Mouse (Mus musculus) embryonic facial prominence, embryonic 14.5 days (tissue): ENCODE results near the gene Mlana. TPM values are rescaled to one million over a fixed set of nuclear protein-coding genes. Genes with fewer than 3 reads are reported as not detected.

ENCODE experiments used
- ATAC-seq: fragments of 200-750 bp; cut with Nextera tagmentation; 2 replicates; pipeline ENCODE4 v1.8.0; 2017; ENCODE audit warnings: low read depth, moderate number of reproducible peaks, moderate TSS enrichment
- DNase-seq: peaks from one replicate; pipeline ENCODE4 v3.0.0-alpha.2; 2015; ENCODE audit warnings: low spot score
- H3K27ac ChIP-seq: fragments of 300-500 bp; sonication (generic); replicated peaks from 2 replicates; pipeline ENCODE4 v1.5.1; 2014; ENCODE audit warnings: low read depth, mild to moderate bottlenecking, low read length, moderate library complexity
- H3K27me3 ChIP-seq: fragments of 300-500 bp; sonication (generic); replicated peaks from 2 replicates; pipeline ENCODE4 v1.6.1; 2014; ENCODE audit warnings: low read length; ENCODE audit not compliant: control insufficient read depth, insufficient read depth
- H3K36me3 ChIP-seq: fragments of 300-500 bp; sonication (generic); 2 replicates; pipeline ENCODE4 v1.6.1; 2014; ENCODE audit warnings: low read length, mixed read lengths; ENCODE audit not compliant: control insufficient read depth, insufficient read depth
- H3K4me1 ChIP-seq: fragments of 300-500 bp; sonication (generic); 2 replicates; pipeline ENCODE4 v1.6.1; 2014; ENCODE audit warnings: antibody characterized with exemption, low read length; ENCODE audit not compliant: control insufficient read depth, insufficient read depth
- H3K4me2 ChIP-seq: fragments of 300-500 bp; sonication (generic); 2 replicates; pipeline ENCODE4 v1.6.1; 2014; ENCODE audit warnings: low read depth, mild to moderate bottlenecking, low read length, moderate library complexity, mixed read lengths
- H3K4me3 ChIP-seq: fragments of 300-500 bp; sonication (generic); 2 replicates; pipeline ENCODE4 v1.5.1; 2014; ENCODE audit warnings: low read depth, mild to moderate bottlenecking, low read length
- H3K9ac ChIP-seq: fragments of 300-500 bp; sonication (generic); 2 replicates; pipeline ENCODE4 v1.6.1; 2014; ENCODE audit warnings: low read depth, mild to moderate bottlenecking, low read length, moderate library complexity, mixed read lengths
- H3K9me3 ChIP-seq: fragments of 300-500 bp; sonication (generic); 2 replicates; pipeline ENCODE4 v1.6.1; 2016; ENCODE audit warnings: low read length; ENCODE audit not compliant: control insufficient read depth
- WGBS: fragments of 180-500 bp; shearing (Covaris S2); extraction: QIAGEN DNeasy Blood & Tissue Kit; methylation state at CpG from one replicate; pipeline ENCODE4 v1.1.7; 2014; 5-methylcytosine and 5-hydroxymethylcytosine counted together
- polyA plus RNA-seq: library from polyadenylated mRNA; unstranded; fragments of >200 nt; fragmentation: Nextera tagmentation; extraction: Ambion mirVana; gene quantifications from 2 replicates; pipeline ENCODE4 v1.2.1, GENCODE M21; 2014

Gene Mlana
- polyA plus RNA-seq, 1 experiment from 2014 or later: 1.9 TPM

DNA sequence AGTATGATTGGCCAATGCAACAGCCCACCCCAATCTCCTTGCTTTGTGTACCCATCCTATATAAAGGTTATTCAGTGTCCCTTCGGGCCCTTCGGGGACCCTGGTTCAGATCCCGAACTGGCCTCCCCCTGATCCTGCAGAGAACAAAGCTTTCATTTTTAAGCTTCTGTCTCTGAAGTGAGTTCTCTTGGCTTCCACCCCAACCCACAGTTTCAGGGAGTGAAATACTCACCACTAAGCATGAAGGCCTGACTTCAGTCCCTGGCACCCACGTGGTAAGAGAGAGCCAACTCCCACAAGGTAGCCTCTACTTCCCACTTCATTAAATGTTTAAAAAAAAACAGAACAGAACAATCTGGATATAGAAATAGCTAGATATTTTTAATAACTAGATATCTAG, 38.8 kb upstream of the Mlana start:
- no peak for DNase-seq
- Histone ChIP-seq H3K4me2 (no peak overlapping the region), H3K4me3 (no peak overlapping the region), H3K36me3 (no peaks in the 10 kb centered on the region), H3K9ac (no peak overlapping the region), H3K4me1 (no peaks in the 10 kb centered on the region), H3K27ac (no peak overlapping the region), H3K27me3 (no peaks in the 10 kb centered on the region), H3K9me3 (no peaks in the 10 kb centered on the region)
- 87% methylated on average over 4 of the region's 4 CpGs for WGBS
- ATAC-seq: no peak

DNA sequence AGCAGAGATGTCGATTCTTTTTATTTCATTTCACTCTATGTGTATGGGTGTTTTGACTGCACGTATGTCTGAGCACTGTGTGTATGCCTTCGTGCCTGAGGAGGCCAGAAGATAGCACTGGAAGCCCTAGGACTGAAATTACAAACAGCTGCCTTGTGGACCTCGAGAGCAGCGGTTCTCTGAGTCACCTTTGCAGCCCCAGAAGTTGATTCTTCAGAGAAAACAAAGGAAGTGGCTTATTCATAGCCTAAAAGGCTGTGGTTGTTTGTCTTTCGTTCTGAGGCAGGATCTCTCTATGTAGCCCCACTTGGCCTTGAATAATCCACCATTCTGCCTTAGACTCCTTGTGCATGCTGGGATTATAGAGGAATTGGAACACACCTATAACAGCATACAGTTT, 37.9 kb upstream of the Mlana start:
- Histone ChIP-seq H3K4me1 (no peaks in the 10 kb centered on the region), H3K4me3 (no peak overlapping the region), H3K36me3 (no peaks in the 10 kb centered on the region), H3K27me3 (no peaks in the 10 kb centered on the region), H3K9me3 (no peaks in the 10 kb centered on the region), H3K27ac (no peak overlapping the region), H3K9ac (no peak overlapping the region), H3K4me2 (no peak overlapping the region)
- 45% methylated on average over 6 of the region's 6 CpGs for WGBS
- ATAC-seq (no peak), DNase-seq (no peak)

DNA sequence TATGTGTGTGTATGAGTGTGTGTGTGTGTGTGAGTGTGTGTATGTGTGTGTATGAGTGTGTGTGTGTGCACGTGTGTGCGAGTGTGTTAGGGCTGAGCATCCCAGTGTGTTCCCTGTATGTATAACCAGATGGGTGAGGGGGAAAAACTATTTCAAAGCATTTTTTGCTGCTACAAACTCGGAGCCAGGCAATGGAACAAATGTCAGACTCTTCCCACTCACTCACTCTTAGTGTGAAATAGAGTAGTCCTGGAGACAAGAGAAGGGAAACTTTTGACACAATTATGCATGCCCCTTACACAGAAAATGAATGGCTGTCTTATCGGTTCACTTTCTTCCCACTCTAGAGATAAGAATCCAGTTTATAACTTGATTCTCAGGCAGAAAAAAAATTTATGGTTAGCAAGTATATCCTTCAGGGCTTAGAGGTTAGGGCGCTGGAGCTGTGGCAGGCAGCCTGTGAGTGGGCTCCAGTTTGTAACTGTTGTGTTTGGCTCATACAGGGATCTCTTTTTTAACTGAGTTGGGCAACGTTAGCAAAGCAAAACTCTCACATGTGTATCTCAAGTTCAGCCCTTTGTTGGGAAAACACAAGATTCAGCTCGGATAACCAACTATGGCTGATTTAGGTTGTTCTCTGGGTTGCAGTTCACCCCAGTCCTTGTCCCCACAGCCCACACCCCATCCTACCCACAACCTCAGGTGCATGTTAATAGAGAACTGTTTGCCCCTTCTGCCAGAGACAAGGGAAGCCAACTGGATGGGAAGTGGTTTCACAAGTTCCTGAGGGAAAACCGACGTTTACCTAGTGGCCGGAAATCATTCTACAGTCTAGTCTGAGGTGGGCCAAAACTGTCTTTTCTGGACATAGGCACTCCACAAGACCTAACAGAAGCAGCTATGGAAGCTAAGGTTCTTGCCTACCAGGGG, 36.5 kb upstream of the Mlana start:
- no peak overlapping the region for H3K4me2 ChIP-seq
- no peaks in the 10 kb centered on the region for H3K27me3 ChIP-seq
- no peaks in the 10 kb centered on the region for H3K9me3 ChIP-seq
- H3K27ac ChIP-seq: no peak overlapping the region
- H3K36me3 ChIP-seq: no peaks in the 10 kb centered on the region
- ATAC-seq (no peak), DNase-seq (no peak)
- no peaks in the 10 kb centered on the region for H3K4me1 ChIP-seq
- H3K9ac ChIP-seq: no peak overlapping the region
- 78% methylated on average over 10 of the region's 10 CpGs for WGBS
- no peak overlapping the region for H3K4me3 ChIP-seq

DNA sequence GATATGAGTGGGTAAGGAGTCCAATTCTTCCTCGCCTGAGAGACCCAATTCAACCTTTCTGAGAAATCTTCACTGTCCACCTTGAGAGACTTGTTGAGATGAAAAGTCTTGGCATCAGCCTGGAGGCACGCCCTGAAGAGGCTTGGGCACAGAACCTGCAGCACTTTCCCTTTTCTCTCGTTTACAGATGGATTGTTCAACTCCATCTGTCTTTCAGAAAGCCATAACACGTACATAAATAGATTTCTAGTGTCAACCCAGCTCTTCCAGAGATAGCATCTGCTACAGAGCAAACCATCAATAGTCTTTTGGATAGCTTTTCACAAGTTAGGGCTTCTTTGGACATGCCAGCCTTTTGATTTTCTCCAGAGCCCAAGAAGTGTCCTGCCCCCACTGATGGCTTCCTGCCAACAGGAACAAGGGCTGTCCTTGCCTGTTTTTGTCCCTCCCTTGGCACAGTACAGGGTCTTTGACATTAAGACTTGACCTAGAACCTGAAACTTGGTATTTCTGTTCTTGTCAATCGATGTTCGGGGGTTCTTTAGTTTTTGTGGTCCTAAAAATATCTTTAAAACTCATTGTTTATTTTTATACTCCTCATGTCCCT, 35.5 kb upstream of the Mlana start:
- Histone ChIP-seq H3K9me3 (no peaks in the 10 kb centered on the region), H3K4me3 (no peak overlapping the region), H3K36me3 (no peaks in the 10 kb centered on the region), H3K27me3 (no peaks in the 10 kb centered on the region), H3K4me1 (no peaks in the 10 kb centered on the region), H3K9ac (no peak overlapping the region), H3K27ac (no peak overlapping the region), H3K4me2 (no peak overlapping the region)
- DNase-seq (no peak), ATAC-seq (no peak)
- 82% methylated on average over 6 of the region's 6 CpGs for WGBS

DNA sequence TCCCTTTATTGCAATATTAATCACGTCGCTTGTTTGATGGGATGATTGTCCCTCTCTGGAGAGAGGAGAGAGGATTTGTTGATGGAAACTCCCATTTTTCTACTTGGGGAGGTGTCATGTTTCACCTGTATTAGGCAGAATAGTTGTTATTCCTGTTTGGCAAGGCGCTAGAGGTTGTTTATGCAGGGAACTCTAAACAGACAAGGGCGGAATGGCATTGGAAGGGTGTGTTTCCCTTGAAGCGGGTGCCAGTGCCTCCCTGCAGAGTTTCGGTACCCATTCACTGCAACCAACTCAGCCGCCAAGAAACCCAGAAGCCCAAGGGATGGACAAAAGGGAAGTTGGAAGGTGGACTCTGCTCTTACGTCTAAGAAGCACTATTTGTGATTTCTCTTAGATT, 33.8 kb upstream of the Mlana start:
- Histone ChIP-seq H3K27me3 (no peaks in the 10 kb centered on the region), H3K9ac (no peak overlapping the region), H3K4me2 (no peak overlapping the region), H3K27ac (no peak overlapping the region; the same call in 1 of the 2 replicates), H3K4me1 (no peaks in the 10 kb centered on the region), H3K9me3 (no peaks in the 10 kb centered on the region), H3K36me3 (no peaks in the 10 kb centered on the region), H3K4me3 (no peak overlapping the region)
- WGBS: 61% methylated on average over 8 of the region's 8 CpGs
- peak; percentile 84 for ATAC-seq
- DNase-seq: peak; percentile 79

DNA sequence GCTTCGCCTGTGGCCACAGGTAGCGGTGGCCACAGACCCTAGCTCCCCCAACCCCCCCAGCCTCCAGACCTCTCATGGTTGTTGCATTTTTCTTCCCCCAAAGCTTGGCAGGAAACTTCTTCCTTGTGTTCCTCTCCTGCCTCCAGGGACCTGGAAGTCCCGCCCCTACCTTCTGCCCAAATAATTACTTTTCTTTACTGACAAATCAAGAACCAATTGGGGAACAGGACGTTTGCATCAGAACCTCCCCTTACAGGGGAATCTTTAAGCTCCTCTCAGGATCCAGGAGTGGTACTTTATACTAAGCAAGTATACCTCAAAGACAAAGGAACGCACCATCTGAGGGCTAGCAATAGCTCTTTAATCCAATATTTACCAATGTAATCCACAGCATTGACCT, 32.7 kb upstream of the Mlana start:
- H3K4me1 ChIP-seq: no peaks in the 10 kb centered on the region
- no peaks in the 10 kb centered on the region for H3K9me3 ChIP-seq
- H3K27ac ChIP-seq: no peak overlapping the region
- no peaks in the 10 kb centered on the region for H3K27me3 ChIP-seq
- H3K4me2 ChIP-seq: no peak overlapping the region
- 78% methylated on average over 5 of the region's 5 CpGs for WGBS
- no peak for DNase-seq
- H3K4me3 ChIP-seq: no peak overlapping the region
- no peaks in the 10 kb centered on the region for H3K36me3 ChIP-seq
- no peak overlapping the region for H3K9ac ChIP-seq
- ATAC-seq: no peak

DNA sequence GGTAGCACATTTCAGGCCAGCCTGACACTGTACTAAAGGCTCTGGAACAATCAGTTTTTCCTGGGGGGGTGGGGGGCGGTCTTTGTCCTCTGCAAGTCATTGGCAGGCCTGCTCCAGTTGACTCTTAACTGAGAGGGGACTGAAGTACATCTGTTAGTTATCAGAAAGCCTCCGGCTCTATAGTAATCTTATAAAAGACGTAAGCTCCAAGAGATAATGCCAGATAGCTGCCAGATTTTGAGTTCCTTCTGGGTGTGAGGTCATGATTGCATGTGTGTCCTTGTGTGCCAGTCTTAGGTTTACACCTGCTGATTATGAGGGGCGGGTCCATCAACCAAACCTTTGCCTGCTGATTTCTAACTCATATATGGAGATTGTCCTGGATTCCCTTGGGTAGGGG, 31.5 kb upstream of the Mlana start:
- no peak for ATAC-seq
- no peak overlapping the region for H3K27ac ChIP-seq
- H3K4me3 ChIP-seq: no peak overlapping the region
- H3K9me3 ChIP-seq: no peaks in the 10 kb centered on the region
- 67% methylated on average over 4 of the region's 4 CpGs for WGBS
- H3K27me3 ChIP-seq: no peaks in the 10 kb centered on the region
- H3K36me3 ChIP-seq: no peaks in the 10 kb centered on the region
- H3K4me2 ChIP-seq: no peak overlapping the region
- no peaks in the 10 kb centered on the region for H3K4me1 ChIP-seq
- DNase-seq: no peak
- no peak overlapping the region for H3K9ac ChIP-seq

DNA sequence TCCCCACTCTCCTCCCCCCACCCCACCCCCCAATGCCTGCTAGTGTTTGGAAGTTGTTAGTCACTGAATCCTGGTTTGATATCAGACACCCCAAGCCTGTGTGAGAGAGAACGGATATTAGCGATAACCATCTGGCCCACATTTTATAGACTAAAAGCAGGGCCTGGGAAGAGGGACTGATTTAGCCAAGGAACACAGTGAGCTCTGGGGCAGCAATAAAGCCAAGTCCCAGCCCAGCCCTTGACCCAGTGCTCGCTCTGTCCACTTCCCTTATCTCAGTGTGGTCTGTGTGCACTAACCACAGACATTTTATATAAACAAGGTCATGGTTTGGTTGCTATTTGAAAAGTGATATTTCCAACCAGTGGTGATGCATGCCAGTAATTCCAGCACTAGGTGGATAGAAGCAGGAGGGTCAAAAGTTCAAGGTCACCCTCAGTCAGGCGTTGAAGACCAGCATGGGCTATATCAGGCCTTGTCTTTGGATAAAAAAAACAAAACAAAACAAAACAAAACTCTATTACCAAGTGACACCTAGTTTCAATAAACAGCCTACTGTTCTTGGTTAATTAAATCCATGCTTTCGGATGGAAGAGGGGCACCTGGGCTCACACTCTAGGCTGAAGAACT, 30.5 kb upstream of the Mlana start:
- DNase-seq (no peak), ATAC-seq (peak; percentile 66; the same call in 1 of the 2 replicates)
- H3K36me3 ChIP-seq: no peaks in the 10 kb centered on the region
- H3K9ac ChIP-seq: no peak overlapping the region
- H3K27me3 ChIP-seq: no peaks in the 10 kb centered on the region
- no peak overlapping the region for H3K4me2 ChIP-seq
- H3K4me3 ChIP-seq: no peak overlapping the region
- no peaks in the 10 kb centered on the region for H3K9me3 ChIP-seq
- no peak overlapping the region for H3K27ac ChIP-seq
- H3K4me1 ChIP-seq: no peaks in the 10 kb centered on the region
- 46% methylated on average over 5 of the region's 5 CpGs for WGBS
